Mouse (Mus musculus): Measurements from ENCODE around the gene Mier3.

The Mier3 gene

DNA sequence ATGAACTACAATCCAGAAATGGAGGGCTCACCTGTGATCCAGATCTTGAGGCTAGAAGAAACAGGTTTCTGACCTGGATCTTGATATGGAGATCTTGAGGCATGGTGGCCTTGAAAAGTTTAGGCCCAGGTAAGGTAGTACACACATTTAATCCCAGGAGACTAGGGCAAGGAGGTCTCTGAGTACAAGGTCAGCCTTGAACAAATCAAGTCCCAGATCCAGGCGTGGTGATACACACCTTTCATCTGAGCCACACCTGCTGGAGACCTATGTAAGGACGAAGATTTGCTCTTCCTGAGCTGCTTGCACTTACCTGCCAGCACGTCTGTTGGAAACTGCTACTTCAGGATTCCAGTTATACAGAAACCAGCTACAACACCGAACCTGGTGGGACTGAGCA is at the start of gene Mier3:
Mier3 (plus strand) TSS at position 301 of the 400 bp plus-strand sequence.
- DNase-seq: no peak

DNA sequence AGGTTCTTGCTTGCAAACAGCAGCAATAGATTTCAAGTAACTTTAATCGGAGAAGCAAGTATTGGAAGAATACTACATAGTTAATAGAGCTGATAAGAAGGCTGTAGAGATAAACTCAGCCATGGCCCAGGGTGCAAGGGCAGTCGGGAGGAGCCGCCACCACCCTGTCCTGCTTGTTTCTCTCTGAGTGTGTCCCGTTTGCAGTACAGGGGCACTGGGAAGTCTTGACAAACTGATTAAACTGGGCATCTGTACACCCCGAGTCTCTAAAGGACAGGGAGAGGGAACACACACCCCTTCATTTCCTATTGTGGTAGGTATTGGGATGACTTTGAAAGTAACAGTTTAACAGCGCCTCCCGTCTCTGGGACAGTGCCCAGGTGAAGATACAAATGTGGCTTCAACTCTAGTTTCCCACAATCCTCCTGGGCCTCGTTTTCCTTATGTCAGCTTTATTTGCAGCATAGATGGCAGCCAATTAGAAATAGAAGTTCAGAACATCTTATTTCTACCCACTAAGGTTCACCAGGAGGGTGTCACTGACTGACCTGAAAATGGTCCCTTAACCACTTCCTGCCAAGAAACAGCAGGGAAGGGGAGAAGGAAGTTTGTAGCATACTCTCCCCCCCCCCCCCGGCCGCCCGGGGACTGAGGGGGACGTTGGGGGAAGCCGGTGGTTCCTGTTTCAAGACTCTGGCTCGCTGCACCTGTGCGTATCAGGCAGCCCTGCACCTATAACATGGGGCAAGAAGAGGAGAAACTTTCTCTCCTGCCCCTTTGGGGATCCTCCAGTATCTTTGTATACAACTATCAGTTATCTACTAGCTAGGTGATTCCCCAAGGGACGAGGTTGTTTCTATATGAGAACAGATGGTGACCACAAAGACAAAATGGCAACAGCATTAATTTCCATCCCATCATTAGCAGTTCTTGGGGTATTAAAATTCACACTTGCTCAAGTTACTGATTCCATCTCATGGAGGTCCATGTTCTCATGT is 46.3 kb upstream of the Mier3 start:
- DNase-seq: no peak

DNA sequence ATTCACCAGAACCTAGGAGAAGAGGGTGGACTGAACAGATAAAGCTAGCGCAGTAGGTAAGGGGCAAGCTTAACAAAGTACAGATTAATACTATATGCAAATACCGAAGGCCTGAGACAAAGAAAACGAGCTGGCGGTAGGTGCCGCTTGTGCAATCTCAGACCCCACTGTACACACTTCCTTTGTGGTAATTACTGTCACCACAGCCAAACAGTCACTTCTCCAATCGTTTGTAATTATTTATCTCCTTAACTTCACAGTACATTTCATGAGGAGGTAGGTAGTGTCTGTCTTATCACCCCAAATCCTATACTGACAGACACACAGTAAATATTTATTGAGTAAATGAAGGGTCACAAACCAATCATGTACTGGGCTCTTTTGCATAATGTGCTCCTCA is 40.5 kb upstream of the Mier3 start:
- DNase-seq: no peak

DNA sequence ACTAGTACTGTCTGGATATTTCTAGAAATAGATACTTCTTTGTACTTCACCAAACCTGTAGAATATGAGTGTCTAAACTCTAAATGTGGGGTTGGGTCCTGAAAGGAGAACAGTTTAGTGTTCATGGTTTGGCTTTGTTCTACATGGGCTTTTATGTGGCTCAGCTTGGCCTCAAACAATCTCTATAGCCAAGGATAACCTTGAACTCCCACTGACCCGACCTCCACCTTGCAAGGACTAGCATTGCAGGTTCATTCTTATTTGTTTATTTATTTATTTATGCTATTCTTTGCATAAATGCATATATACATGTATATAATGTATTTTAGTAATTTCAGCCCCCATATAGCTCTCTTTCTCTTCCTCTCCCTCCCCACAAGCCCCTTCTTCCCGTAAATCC is 37.1 kb upstream of the Mier3 start:
- no peak for DNase-seq

DNA sequence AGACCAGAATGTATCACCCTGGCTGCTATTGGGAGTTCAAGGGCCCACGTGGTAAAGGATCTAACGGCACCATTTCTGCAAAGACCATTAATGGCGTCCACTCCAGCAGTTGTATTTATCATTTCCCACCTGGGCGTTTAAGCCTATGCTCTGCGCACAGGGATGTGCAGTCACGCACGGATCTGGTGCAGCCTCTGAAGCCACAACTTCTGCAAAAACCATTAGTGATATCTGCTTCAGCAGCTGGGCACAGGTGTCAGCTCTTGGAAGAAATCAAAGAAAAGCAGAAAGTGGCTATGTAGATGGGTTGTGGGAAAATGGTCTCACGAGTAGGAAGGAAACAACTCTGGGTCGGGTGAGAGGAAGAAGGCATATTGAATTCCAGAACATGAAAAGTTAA is 34.6 kb upstream of the Mier3 start:
- DNase-seq: no peak

DNA sequence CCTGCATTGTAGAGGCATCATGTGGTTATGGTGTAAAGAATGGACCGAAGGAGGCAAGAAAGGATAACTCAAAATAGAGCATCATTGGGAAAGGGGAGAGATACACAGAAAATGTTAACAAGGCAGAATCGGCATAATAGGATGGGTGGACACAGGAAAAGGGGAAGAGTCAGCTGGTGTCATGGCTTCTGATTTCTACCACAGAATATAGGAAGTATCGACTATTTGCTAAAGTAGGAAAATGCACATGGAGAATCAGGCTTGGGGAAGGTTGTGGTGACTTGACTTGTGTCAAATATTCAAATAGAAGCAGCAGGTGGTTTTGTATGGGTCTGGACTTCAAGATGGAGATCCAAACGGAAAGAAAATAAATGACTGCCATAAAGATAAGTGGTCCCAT is 33.5 kb upstream of the Mier3 start:
- DNase-seq: no peak

DNA sequence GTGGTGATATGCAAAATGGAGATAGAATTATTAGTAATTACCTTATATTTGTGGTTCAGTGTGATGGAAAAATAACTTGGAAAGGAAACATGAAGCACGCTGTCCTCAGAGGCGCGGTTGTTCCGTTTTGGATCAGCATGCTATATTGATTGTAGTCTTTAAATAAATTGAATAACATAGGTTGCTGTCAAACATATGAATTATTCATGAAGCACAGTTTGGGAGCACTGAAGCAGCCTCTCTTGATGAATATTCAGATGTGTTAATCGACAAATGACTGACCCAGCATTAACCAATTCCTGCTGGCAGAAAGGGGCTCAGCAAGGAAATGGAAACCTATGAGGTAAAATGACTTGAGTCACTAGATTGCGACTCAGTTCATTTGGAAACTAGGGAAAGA is 29.8 kb upstream of the Mier3 start:
- no peak for DNase-seq

DNA sequence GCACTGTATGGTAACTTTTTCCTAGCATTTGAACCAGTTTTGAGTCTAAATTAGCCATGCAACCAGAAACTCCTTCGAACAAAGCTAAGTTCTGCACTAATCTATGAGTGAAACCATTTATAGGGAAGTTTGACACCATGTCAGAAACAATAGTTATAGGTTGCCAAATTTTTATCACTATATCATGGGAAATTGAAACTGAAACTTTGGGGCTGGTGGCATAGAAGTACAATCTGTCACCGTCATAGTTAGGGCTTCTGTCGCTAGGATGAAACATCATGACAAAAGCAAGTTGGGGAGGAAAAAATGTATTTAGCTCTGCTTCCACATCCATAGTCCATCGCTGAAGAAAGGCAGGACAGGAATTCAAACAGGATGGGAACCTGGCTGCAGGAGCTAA is 25.5 kb upstream of the Mier3 start:
- no peak for DNase-seq

DNA sequence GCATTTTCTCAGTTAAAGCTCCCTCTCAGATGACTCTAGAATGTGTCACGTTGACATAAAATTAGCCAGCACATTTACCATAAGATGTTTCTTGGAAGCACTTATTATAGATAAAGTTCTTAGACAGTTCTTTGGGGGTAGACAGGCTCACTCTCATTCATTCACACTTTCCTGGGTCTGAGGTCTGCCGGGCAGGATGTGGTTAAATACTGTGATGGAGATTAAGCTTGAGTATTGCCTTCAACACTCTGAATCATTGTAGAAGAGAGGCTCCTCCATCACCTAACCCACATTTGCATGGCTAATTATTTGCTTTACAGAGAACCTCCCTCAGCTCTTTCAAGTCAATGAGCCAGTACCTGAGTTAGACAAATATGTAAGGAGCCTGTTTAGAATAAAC is 24.9 kb upstream of the Mier3 start:
- no peak for DNase-seq

DNA sequence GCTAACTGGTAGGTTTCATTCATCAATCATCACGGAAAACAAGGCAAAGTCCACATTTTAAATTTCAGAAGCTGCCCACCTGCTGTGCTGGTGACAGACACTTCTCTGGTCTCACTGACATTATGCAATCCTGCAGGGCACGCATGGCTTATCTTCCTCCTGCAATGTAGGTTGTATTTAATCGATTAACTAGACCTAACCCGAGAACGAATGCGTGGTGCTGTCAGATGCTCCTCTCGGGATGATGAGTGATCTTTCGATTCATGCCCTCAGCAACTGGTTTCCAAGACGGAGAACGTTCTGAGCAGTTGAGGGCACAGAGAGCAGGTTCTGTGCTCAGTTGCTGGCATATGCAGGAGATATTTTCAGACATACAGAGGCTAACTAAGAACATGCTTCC is 24.5 kb upstream of the Mier3 start:
- DNase-seq: no peak

DNA sequence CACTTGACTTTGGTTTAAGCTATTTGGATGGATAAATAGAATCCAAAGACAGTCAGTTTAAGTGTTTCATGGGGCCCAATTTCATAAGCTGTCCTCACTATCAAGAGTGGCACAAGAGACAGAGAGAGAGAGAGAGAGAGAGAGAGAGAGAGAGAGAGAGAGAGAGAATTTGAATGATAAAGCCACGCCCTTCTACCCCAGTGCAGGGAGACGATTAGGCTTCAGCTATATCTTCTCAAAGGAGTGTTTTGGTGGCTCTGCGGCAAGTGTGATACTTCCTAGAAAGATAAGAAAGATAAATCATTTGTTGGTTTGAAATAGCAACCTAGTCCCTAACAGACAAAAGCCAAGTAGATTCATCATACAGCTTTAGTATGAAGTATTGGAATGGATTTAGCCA is 24.0 kb upstream of the Mier3 start:
- no peak for DNase-seq

DNA sequence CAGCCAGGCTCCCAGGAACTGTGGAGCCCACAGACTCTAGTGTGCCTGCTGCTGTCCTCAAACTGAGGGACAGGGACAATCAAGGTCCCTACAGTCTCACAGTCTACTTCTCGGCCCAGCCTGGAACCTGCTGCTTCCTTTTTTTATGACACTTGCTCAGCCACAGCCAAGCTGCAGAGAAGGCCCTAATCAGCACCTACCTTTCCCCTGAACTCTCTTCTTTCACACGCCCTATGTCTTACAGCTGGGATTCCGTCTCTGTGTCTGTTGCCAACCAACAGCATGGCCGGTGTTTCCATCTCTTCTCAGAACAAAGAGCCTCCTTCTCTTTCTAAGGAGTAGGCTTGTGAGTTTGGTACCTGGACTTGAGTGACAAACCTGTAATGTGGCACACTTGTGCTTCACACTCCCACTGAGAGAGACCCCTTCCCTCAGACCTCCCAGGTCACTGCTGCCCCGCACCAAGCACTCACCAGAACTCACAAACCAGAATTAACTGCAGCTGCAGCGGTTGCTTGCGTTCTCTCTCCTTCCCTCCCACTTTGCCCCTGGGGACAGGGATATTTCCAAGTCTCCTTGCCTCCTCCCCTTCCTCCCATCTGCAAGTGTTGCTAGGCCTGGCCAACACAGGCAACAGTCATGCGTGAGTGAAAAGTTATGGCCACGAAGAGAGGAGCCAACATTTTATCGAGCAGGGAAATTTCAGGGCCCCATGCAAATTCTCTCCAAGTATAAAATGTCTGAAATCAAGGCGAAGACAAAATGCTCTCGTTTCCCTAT is 22.1 kb upstream of the Mier3 start:
- no peak for DNase-seq

DNA sequence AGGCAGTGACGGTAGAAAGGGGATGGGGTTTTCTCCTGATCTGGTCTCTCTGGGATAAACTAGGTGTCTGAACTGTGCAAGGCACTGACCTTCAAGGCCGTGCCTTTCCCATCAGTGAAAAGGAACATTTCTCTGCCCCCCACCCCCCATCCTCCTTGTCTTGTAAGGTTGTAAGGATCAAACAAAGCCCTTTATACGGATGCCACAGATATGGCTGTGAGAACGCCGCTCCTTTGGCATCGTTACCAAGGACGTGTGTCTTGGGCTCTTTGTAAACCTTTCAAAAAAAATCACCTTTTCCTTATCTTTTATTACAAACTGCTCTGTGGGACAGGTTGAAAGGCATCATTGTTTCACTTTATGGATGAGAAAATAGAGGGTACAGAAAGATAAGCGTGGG is 21.3 kb upstream of the Mier3 start:
- DNase-seq: no peak

DNA sequence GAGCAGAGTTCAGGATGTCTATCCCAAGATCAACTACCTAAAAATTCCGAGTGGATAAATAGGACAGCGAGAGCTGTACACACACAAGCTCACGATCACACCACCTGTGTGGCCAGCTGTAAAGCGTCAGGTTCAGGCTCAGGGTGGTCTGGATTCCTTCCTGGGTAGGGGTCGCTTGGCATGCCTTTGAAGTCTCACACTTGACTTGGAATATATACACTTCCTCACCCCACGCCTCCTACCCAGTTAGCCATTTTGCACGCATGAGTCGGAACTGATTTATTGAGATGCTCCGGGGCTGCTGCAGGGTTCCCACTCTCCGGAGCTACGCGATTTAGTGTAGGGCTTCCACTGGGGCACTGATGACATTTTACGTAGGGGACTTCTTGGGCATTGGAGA is 20.7 kb upstream of the Mier3 start:
- no peak for DNase-seq

DNA sequence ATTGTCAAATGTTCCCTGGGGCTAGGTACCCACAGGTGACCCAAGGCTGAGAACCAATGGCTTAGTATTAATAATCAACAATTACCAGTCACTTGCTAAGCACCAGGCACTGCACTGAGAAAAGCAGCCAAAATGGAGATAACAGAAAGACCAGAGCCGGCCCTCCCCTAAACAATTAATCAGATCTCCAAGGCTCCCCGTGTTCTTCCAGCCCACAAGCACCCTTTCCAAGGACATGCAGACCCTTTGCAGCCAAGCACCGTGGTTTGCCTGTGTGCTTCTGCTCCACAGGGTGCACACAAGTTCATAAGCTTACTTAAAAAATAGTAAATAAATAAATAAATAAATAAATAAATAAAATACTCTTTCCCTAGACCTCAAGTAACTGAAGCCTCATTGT is 20.2 kb upstream of the Mier3 start:
- no peak for DNase-seq

DNA sequence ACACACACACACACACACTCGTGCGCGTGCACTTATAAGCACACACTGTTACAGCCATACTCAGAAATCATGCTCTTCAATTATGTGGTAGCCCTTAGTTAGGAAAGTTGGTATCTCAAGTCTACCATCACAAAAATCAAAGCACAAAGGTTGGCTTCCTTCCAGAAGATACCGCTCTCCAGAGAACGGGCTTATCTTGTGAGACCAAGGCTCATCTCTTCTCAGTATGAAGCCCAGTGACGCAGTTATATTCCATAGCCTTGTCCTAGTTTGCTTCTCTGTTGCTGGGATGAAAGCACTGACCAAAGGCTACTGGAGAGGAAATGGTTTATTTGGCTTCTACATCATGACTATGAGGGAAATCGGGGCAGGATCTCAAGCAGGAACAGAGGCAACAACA is 12.8 kb upstream of the Mier3 start:
- DNase-seq: no peak

DNA sequence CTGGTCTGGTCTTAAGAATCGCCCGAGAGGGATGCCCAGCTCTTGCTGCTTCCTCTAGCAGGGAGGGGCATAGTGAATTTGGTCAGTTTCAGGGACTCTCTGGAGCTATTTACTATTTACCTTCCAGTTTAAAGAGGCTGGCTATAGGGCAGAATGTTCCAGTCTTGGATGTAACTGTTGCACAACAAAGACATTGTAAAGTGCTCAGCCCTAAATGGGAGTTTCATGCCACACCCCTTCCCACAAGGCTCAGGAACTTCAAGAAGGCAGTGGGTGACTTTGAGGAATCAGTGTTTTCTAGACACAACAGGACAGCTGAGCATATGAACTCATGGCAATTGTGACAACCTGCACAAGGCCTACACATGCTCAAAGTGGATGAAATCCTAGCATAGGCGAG is 3.9 kb upstream of the Mier3 start:
- DNase-seq: no peak

DNA sequence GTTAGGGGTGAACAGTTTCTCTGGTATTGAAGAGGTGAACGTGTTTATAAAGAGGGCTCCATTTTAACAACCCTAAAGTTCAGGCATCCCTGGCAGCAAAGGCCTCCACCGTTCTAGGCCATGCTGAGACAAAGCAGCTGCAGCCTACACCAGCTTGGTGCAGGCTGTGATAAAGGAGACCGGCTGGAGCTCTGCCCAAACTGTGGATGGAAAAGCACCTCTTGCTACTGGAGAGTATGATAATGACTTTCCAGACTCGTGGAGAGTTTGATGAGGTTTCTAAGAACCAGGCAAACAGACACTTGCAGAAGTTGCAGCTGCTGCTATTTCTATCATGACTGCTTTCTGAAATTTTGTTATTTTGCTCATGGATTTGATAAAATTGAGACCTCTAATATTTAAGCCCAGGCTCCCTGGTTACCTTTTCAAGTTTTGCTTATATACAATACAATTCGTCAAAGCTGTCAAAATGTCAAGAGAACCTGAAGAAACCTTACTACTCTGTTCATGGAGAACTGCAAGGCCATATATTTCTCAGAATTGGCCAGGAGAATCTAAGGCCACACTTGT is 3.4 kb downstream of the Mier3 start:
- no peak for DNase-seq

DNA sequence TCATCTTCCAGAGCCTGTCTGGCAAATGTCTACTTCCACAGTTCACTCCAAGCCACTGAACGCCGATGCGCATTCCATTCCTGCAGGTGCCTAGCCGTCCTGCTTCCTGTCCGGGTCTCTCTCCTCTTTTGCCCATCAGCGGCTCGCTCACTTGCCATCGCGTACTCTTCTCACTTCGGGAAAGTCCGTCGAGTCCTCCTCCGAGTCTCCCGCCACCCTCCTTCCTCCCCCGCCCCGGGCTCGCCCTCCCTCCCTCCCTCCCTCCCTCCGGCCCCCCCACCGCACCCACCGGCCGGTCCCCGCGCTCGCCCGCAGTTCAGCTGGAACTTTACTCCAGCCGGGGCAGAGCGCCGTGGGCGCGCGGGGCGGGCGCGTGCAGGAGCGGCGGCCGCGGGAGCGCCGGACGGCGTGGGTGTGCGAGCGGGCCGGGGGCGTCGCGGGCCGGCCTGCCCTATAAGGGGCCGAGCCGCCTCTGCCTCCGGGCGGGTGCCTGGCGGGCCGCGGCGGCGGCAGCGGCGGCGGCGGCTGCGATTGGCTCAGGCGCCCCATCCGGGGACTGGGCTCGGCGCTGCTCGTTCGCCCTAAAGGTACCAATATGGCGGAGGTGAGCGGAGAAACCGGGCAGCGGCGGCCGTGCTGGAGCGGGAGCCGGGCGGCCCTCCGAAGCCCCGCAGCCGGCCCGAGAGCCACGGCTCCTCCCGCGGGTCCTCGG is 5.1 kb downstream of the Mier3 start:
- peak; percentile 81 for DNase-seq

DNA sequence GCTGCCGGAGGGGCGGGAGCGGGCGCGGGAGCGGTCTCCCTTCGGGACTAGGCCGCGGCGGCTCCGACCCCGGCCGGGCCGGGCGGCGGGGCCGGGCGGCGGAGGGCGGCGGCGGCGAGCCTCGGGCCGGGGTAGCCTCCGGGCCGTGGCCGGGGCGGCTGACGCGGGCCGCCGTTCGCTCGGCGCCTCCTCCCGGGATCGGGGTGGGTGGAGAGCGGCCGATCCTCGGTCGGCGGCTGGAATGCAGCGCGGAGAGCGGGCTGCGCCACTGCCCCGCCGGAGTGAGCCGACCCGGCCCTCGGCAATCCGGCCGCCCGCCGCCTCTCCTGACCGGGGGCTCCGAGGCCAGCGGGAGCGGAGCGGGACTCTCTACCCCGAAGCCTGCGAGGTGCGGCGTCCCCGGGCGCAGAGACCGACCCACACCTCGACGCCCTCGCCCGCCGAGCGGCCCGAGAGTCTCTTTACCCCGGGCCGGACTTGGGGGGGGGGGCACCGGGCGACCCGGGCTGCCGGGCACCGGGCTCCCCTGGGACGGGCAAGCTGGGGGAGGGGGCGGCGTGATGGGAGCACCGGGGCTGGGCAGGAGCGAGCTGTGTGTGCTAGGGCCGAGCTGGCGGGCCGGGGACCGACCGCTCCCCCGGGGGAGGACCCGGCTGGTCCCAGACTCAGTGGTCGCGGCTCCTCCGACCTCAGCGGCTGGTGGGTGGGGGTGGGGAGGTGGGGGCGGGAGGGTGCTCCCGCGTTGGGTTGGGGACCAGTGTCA is 5.9 kb downstream of the Mier3 start:
- DNase-seq: no peak

DNA sequence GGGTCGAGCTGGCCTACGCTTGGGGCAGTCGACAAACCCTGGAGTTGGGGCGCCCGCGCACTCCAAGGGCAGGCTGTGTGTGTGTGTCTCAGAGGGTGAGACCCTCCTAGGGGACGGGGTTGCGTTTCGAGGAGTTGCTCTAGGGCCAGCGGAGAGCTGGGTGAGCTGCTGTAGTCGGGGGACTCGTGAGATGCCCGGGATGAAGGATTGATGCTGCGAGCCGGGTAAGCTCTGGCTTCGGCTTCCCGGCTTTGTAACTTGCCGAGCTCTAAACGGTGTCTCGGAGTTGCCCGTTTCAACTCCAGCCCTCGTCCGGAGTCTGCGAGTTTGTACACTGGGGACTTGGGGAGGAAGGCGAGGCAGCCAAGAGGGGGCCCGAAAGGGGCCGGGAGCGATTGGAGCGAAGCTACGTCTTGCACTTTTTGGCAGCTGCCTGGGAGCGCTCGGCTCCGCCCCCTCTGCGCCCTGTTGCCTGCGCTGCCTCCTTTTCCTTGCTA is 6.6 kb downstream of the Mier3 start:
- DNase-seq: peak; percentile 23

DNA sequence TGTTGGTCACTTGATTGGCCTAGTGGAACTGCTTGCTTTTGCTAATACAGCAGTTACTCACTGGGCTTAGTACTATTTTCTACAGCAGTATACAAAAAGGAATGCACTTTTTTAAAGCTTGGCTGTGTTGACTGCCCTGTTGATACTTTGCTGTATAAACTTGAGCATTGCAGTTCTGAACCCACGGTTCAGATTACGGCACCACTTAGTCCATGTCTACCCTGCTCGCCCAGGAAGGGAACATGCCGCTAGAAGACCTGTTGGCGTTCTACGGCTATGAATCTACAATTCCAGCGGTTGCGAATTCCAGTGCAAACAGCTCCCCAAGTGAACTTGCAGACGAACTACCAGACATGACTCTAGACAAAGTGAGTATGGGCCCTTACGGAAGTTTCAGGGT is 22.6 kb downstream of the Mier3 start:
- DNase-seq: no peak
